Mouse (Mus musculus) intestine, postnatal 0 days (tissue): ENCODE data around the gene Nip7. TPM values are rescaled to one million over a fixed set of nuclear protein-coding genes. Genes with fewer than 3 reads are reported as not detected.
"Not testable (repeated sequence)": the region's sequence is repeated elsewhere in the genome, so short reads cannot be mapped to it uniquely, and the experiment has no call there.

Experiments used
- ATAC-seq: fragments of 200-750 bp; cut with Nextera tagmentation; 2 replicates; pipeline ENCODE4 v1.8.0; 2017; ENCODE audit warnings: mild to moderate bottlenecking, moderate TSS enrichment, moderate library complexity
- H3K27ac ChIP-seq: fragments of 300-500 bp; sonication (generic); 2 replicates; pipeline ENCODE4 v1.5.1; 2014; ENCODE audit warnings: mild to moderate bottlenecking, low read depth, low read length, moderate library complexity
- H3K27me3 ChIP-seq: fragments of 300-500 bp; sonication (generic); replicated peaks from 2 replicates; pipeline ENCODE4 v1.6.1; 2014; ENCODE audit warnings: low read length, mixed read lengths; ENCODE audit not compliant: control insufficient read depth, insufficient read depth
- H3K36me3 ChIP-seq: fragments of 300-500 bp; sonication (generic); 2 replicates; pipeline ENCODE4 v1.6.1; 2014; ENCODE audit warnings: mild to moderate bottlenecking, moderate library complexity; ENCODE audit not compliant: control insufficient read depth, insufficient read depth
- H3K4me1 ChIP-seq: fragments of 300-500 bp; sonication (generic); replicated peaks from 2 replicates; pipeline ENCODE4 v1.6.1; 2014; ENCODE audit warnings: antibody characterized with exemption, low read length, mixed read lengths; ENCODE audit not compliant: control insufficient read depth, insufficient read depth
- H3K4me2 ChIP-seq: fragments of 300-500 bp; sonication (generic); replicated peaks from 2 replicates; pipeline ENCODE4 v1.6.1; 2014; ENCODE audit warnings: low read depth, mild to moderate bottlenecking, moderate library complexity
- H3K4me3 ChIP-seq: fragments of 300-500 bp; sonication (generic); 2 replicates; pipeline ENCODE4 v1.5.1; 2014; ENCODE audit warnings: low read depth, low read length
- H3K9ac ChIP-seq: fragments of 300-500 bp; sonication (generic); 2 replicates; pipeline ENCODE4 v1.6.1; 2014; ENCODE audit warnings: mild to moderate bottlenecking, low read depth, low read length
- H3K9me3 ChIP-seq: fragments of 300-500 bp; sonication (generic); 2 replicates; pipeline ENCODE4 v1.6.1; 2016; ENCODE audit warnings: mixed run types; ENCODE audit not compliant: control insufficient read depth
- CTCF ChIP-seq: sonication (generic); IDR thresholded peaks from 2 replicates; pipeline ENCODE4 v1.5.1; 2016; ENCODE audit warnings: low read depth, mild to moderate bottlenecking, control low read depth, antibody characterized with exemption, moderate library complexity
- WGBS: fragments of 180-500 bp; shearing (Covaris S2); extraction: QIAGEN DNeasy Blood & Tissue Kit; methylation state at CpG from one replicate; pipeline ENCODE4 v1.1.7; 2014; 5-methylcytosine and 5-hydroxymethylcytosine counted together
- polyA plus RNA-seq: library from polyadenylated mRNA; unstranded; fragments of >200 nt; fragmentation: Nextera tagmentation; extraction: Ambion mirVana; gene quantifications from 2 replicates; pipeline ENCODE4 v1.2.1, GENCODE M21; 2015

Nip7 gene
- polyA plus RNA-seq, 1 experiment from 2014 or later = 44.7 TPM

GRCm38 (mm10) chr8:107030058-107030457 lies 26.6 kb upstream of the Nip7 start:
- no peak for TF ChIP-seq CTCF

GRCm38 (mm10) chr8:107030650-107031576 lies 25.8 kb upstream of the Nip7 start, which contains the start of gene Vps4a:
Gene Vps4a, plus strand, starts transcription at chr8:107031222.
- peak within 1 kb of the TSS; percentile 87 for H3K27ac ChIP-seq
- peak within 1 kb of the TSS; percentile 93 for H3K9ac ChIP-seq
- peak within 1 kb of the TSS; percentile 91 for H3K4me2 ChIP-seq
- 0 out of 2 replicates have a peak, but pooled peaks cover 7% of the 10 kb centered on the region for H3K4me1 ChIP-seq
- no peaks in the 10 kb centered on the region for H3K27me3 ChIP-seq
- H3K9me3 ChIP-seq = no peaks in the 10 kb centered on the region
- H3K4me3 ChIP-seq = peak within 1 kb of the TSS; percentile 97
- 4% methylated on average over 64 of the region's 66 CpGs for WGBS
- peak; percentile 92 for ATAC-seq
- no peaks in the 10 kb centered on the region for H3K36me3 ChIP-seq
- peak; percentile 94 for TF ChIP-seq CTCF

More at GRCm38 (mm10) chr8:107030058-107030457, 26.6 kb upstream of the Nip7 start:
- Histone ChIP-seq H3K9ac (no peak overlapping the region), H3K4me3 (no peak overlapping the region), H3K4me1 (0 out of 2 replicates have a peak, but pooled peaks cover 7% of the 10 kb centered on the region), H3K4me2 (no peak overlapping the region), H3K27me3 (no peaks in the 10 kb centered on the region), H3K36me3 (no peaks in the 10 kb centered on the region), H3K9me3 (no peaks in the 10 kb centered on the region), H3K27ac (no peak overlapping the region)
- 63% methylated on average over 5 of the region's 5 CpGs for WGBS
- ATAC-seq = no peak

- no peak for TF ChIP-seq CTCF
- Histone ChIP-seq H3K9me3 (no peaks in the 10 kb centered on the region), H3K9ac (peak overlapping the region; percentile 93), H3K36me3 (peaks cover 2% of the 10 kb centered on the region; the same call in 1 of the 2 replicates), H3K27ac (peak overlapping the region; percentile 87), H3K4me3 (peak overlapping the region; percentile 97), H3K4me2 (peak overlapping the region; percentile 91), H3K4me1 (0 out of 2 replicates have a peak, but pooled peaks cover 7% of the 10 kb centered on the region), H3K27me3 (no peaks in the 10 kb centered on the region)
- WGBS = 1% methylated on average over 36 of the region's 40 CpGs
- ATAC-seq = no peak; the same call in 1 of the 2 replicates
These were observed 25.0 kb upstream of the Nip7 start for GRCm38 (mm10) chr8:107031577-107032090.

- H3K4me3 ChIP-seq, H3K27me3 ChIP-seq, H3K4me2 ChIP-seq, H3K9ac ChIP-seq, H3K4me1 ChIP-seq, ATAC-seq, H3K9me3 ChIP-seq, H3K27ac ChIP-seq: not testable (repeated sequence)
- peaks cover 11% of the 10 kb centered on the region for H3K36me3 ChIP-seq
- WGBS = 87% methylated on average over 2 of the region's 2 CpGs
These were observed 23.1 kb upstream of the Nip7 start for GRCm38 (mm10) chr8:107033609-107034008.

- ATAC-seq = no peak
- no peaks in the 10 kb centered on the region for H3K27me3 ChIP-seq
- H3K4me3 ChIP-seq = no peak overlapping the region
- no peak overlapping the region for H3K27ac ChIP-seq
- 0 out of 2 replicates have a peak, but pooled peaks cover 7% of the 10 kb centered on the region for H3K4me1 ChIP-seq
- no peak overlapping the region for H3K9ac ChIP-seq
- WGBS = 87% methylated on average over 3 of the region's 3 CpGs
- H3K36me3 ChIP-seq = peaks cover 31% of the 10 kb centered on the region
- TF ChIP-seq CTCF = no peak
- H3K9me3 ChIP-seq = no peaks in the 10 kb centered on the region
- H3K4me2 ChIP-seq = no peak overlapping the region
These were observed 21.0 kb upstream of the Nip7 start for GRCm38 (mm10) chr8:107035641-107036040.

- Histone ChIP-seq H3K9ac (no peak overlapping the region), H3K36me3 (peaks cover 40% of the 10 kb centered on the region), H3K4me2 (no peak overlapping the region), H3K27ac (no peak overlapping the region), H3K9me3 (no peaks in the 10 kb centered on the region), H3K4me1 (0 out of 2 replicates have a peak, but pooled peaks cover 7% of the 10 kb centered on the region), H3K4me3 (no peak overlapping the region), H3K27me3 (no peaks in the 10 kb centered on the region)
- no peak for ATAC-seq
- TF ChIP-seq CTCF = no peak
- WGBS = 78% methylated on average over 8 of the region's 8 CpGs
These were observed 20.1 kb upstream of the Nip7 start for GRCm38 (mm10) chr8:107036626-107037025.
